ENCODE assay signal across 19 mouse cellular contexts in genomic region chr9:66930351-66930750, GRCm38 (mm10).
"Had no signal": no experiment of that assay in that cellular context is flagged by ENCODE, and none has a peak within 500 bp of the region (broad histone marks: within the 10 kb centered on the region; RNA-seq: fewer than 3 reads in every experiment).

No protein-coding gene starts in this region.

- H3K9ac ChIP-seq: liver, postnatal 0 days; lung, embryonic 14.5 days; midbrain, embryonic 12.5 days; neural tube, embryonic 13.5 days; neural tube, embryonic 15.5 days had no signal

- ATAC-seq: liver, postnatal 0 days; midbrain, embryonic 16.5 days had no signal

- H3K27me3 ChIP-seq: midbrain, embryonic 12.5 days; neural tube, embryonic 13.5 days; neural tube, embryonic 15.5 days had no signal

- H3K36me3 ChIP-seq: midbrain, embryonic 10.5 days; midbrain, embryonic 12.5 days; neural tube, embryonic 13.5 days; neural tube, embryonic 15.5 days had no signal

- H3K27ac ChIP-seq: midbrain, embryonic 10.5 days; midbrain, embryonic 12.5 days; neural tube, embryonic 13.5 days; neural tube, embryonic 15.5 days had no signal

- H3K4me2 ChIP-seq: lung, embryonic 14.5 days; midbrain, embryonic 12.5 days; neural tube, embryonic 13.5 days; neural tube, embryonic 15.5 days had no signal

- H3K9me3 ChIP-seq: midbrain, embryonic 10.5 days; midbrain, embryonic 12.5 days; neural tube, embryonic 13.5 days; neural tube, embryonic 15.5 days had no signal

- H3K4me3 ChIP-seq: midbrain, embryonic 10.5 days; midbrain, embryonic 12.5 days; myocyte; neural tube, embryonic 13.5 days; neural tube, embryonic 15.5 days had no signal

- DNase-seq: liver, postnatal 0 days; lung, embryonic 14.5 days; lung, postnatal 10 days; lung, postnatal 4 days; midbrain, embryonic 14.5 days; retina, postnatal 1 day; right cerebral cortex, adult 18-20 months; right cerebral cortex, postnatal 25 days; right cerebral cortex, postnatal 4 days; spleen, adult 18-20 months; thymus, adult 18-20 months; thymus, postnatal 14 days; thymus, postnatal 36 days had no signal
